Mouse (Mus musculus): ENCODE results near the gene Rbfox2.
"Not testable (repeated sequence)": the region's sequence is repeated elsewhere in the genome, so short reads cannot be mapped to it uniquely, and the experiment has no call there.

The Rbfox2 gene

DNA sequence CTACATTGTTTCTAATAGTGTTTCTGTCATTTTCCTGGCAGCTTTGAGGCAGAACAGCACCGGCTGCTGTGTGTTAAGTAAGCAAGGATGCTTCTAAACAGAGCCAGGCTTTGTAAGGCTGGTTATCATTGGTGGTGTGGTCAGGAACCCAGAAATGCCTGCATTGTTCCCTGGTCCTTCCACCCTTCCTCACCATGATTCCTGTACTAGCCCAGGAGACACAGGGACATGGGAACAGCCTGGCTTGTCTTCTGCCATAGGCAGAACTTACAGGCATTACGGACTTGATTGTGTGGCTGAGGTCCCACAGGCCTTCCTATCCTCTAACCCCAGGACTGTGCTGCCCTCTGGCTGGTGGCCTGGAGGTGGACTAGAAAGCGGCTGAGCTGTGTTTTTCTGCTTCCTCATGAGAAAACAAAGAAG lies 238.4 kb downstream of the Rbfox2 start:
- no peak for DNase-seq (ENCODE audit: low spot score in 2 of 2)

- peak in 1 of 2 experiments; percentile 49 for DNase-seq (ENCODE audit: low spot score in 2 of 2)
Observed at GRCm38 (mm10) chr15:77066233-77066632, 240.6 kb downstream of the Rbfox2 start.

- DNase-seq (ENCODE audit: low spot score in 2 of 2), result no peak
Observed at GRCm38 (mm10) chr15:77065259-77065852, 241.4 kb downstream of the Rbfox2 start.

- DNase-seq (ENCODE audit: low spot score in 2 of 2), result no peak
Observed at GRCm38 (mm10) chr15:77062746-77063145, 244.1 kb downstream of the Rbfox2 start.

GRCm38 (mm10) chr15:77059416-77059815 lies 247.4 kb downstream of the Rbfox2 start:
- DNase-seq (ENCODE audit: low spot score in 2 of 2), result not testable (repeated sequence)

DNA sequence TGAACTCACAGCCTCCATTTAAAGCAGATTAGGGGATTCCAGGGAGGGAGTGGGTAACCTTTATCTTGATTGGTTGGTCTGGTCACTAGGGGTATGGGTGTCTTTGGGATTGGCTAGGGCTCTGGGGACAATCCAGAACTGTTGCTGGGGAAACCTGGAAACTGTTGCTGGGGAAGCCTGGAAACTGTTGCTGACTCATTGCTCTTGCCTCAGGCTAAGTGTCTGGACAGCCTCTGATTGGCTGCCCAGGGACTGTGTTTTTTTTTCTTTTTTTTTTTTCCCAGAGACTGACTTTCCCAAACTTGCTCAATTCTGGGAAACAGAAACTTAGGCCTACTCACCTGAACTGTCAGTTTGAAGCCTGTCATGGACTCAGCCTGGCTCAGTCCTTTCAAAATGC lies 248.2 kb downstream of the Rbfox2 start:
- no peak for DNase-seq (ENCODE audit: low spot score in 2 of 2)

DNA sequence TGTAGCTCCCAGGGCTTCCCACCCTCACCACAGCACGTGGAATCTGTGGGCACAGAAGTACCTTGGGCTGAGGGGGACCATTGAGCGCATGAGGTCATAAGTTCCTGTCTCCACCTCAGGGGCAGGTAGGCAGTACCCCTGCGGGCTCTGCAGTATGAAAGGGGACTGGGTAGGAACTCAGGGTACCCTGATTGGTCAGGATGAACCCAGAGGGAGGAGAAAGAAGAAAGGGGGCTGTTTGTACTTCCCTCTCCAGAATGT lies 250.1 kb downstream of the Rbfox2 start:
- no peak for DNase-seq (ENCODE audit: low spot score in 2 of 2)

GRCm38 (mm10) chr15:77056001-77056790 lies 250.6 kb downstream of the Rbfox2 start:
- DNase-seq (ENCODE audit: low spot score in 2 of 2), result no peak

DNA sequence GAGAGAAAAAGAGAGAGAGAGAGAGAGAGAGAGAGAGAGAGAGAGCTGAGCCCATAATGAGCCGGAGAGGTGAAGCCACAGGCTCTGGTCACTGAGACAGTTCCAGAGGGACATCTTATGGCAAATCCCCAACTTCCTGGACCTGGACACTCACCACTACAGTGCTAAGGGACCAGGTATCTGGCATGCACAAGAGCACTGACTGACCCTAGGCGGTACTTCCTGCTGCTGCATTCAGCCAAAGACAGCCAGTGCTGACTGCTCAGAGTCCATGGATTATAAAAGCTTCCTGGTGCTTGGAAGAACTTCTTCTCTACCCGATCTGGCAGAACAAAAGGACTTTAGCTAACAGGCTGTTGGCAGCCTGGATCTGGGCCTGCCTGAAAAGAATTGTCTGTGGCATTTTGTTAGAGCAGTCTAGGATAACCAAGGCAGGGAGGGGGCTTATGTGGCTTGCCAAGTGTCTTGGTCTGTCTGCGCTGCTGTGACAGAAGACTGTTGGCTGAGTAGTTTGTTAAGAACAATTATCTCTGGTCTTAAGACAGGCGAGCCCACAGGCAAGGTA lies 252.1 kb downstream of the Rbfox2 start:
- DNase-seq (ENCODE audit: low spot score in 2 of 2), result no peak

GRCm38 (mm10) chr15:77053021-77053420 lies 253.8 kb downstream of the Rbfox2 start:
- DNase-seq (ENCODE audit: low spot score in 2 of 2), result no peak

GRCm38 (mm10) chr15:77052176-77052575 lies 254.6 kb downstream of the Rbfox2 start:
- DNase-seq (ENCODE audit: low spot score in 2 of 2), result no peak

- DNase-seq (ENCODE audit: low spot score in 2 of 2), result no peak
Observed at GRCm38 (mm10) chr15:77050570-77050969, 256.2 kb downstream of the Rbfox2 start, which contains the start of gene Mb. Gene Mb, minus strand, starts transcription at chr15:77050670.

GRCm38 (mm10) chr15:77045609-77046008 lies 261.2 kb downstream of the Rbfox2 start:
- DNase-seq (ENCODE audit: low spot score in 2 of 2), result no peak

- DNase-seq (ENCODE audit: low spot score in 2 of 2), result no peak
Observed at GRCm38 (mm10) chr15:77044597-77045320, 262.0 kb downstream of the Rbfox2 start, which contains the start of gene Apol6. Gene Apol6, plus strand, starts transcription at chr15:77044729.

DNA sequence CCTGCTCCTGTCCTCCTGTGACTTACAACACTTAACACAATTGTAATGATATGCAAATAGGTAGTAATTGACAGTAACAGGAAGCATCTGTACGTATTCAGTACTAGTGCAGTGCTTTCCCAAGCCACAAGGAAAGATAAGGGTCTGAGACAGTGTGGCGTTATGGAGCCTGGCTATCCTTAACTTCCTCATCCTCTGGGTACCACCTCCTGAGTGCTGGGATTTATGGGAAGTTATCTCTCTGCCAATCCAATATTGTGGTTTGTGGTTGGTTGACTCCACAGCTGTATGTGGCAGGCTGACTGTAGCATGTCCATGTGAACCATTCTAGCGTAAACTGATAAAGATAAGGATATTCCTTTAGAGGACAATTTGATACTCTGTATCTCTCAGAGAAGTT lies 266.0 kb downstream of the Rbfox2 start:
- DNase-seq (ENCODE audit: low spot score in 2 of 2), result no peak

DNA sequence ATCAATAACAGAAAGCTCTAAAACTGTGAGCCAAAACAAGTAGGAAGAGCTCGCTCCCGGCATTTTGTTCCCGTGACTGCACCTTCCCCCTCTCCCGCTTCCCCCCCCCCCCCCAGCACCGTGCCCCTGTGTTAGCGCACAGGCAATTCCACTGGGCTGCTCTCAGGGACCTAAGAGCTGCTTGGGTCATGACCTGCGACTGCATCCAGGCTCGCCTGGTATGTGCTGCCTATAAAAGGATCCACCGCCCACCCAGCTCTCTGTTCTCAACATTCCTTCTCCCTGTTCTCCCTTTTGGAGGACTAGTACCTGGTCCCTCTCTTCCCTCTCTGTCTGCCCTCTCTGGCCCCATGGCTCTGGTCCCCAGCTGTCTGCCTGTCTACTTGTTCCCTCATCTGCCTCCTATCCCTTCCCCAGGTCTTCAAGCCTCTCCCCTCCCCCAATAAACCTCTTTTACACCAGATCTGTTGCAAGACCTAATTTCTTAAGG lies 267.5 kb downstream of the Rbfox2 start:
- no peak for DNase-seq (ENCODE audit: low spot score in 2 of 2)

DNA sequence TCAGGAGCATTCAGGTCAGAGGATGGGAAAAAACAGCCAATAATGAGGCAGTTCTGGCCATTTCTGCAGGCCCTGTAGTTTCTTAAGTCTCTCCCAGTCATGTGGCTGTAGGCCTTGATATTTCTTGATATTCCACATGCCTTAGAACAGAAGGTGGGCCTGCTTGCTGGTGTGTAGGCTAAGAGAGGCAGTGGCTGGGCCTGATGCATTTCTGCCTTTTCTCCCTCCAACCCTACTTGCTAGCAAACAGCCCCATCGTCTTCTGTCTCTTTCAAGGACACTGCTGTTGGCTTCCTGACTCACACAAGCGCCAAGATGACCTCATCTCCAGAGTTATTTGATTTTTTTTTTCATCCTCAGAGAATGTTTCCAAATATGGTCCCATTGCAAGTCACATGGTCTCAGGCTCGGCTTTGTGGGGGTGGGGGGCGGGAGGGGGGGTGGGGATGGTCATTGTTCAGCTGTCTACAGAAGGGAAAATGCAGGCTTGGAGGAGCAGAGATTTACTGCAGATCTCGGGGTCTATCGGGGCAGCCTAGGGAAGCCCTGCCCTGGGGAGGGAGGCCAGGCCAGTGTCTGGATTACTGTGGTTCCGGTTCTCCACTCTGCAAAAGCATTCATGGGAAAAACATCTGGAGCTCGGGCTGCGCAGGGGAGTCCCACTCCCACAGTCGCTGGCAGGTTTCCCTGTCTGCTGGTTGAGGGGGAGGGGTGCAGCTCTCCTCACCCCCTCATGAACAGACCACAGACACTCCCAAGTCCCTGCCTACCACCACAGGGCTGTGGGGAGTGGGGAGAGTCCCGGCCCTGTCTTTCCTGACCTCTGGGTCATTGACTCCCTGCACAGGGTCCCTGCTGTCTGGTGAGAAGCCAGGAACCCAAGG lies 269.3 kb downstream of the Rbfox2 start:
- DNase-seq (ENCODE audit: low spot score in 2 of 2), result no peak

DNA sequence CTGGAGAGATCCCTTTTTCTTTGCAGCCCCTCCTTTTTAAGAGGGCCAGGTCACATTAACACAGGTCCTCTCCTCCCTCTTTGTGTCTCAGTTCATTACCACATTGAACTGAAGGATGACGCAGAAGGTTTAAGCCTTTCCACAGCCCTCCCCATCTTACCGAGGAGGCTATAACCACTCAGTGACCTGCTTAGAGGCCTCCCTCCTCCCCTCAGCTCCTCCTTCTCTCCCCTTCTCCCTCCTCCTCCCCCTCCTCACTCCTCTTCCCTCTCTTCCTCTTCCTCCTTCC lies 269.9 kb downstream of the Rbfox2 start:
- no peak for DNase-seq (ENCODE audit: low spot score in 2 of 2)

- no peak for DNase-seq (ENCODE audit: low spot score in 2 of 2)
Observed at GRCm38 (mm10) chr15:77036320-77036988, 270.4 kb downstream of the Rbfox2 start.

DNA sequence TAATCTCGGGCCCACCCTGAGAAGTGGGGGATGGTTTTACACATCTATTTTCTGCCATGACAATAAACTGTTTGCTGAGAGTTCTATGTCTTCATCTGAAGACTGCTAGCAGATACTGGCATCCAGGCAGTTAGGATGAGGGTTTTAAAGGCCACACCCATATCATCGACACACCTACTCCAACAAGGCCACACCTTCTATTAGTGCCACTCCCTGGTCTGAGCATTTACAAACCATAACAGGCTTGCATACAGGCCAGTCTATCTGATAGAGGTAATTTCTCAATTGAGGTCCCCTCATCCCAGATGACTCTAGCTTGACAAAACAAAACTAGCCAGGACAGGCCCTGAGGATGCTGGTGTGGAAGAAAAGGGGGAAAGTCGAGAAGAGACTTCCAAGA lies 271.2 kb downstream of the Rbfox2 start:
- no peak for DNase-seq (ENCODE audit: low spot score in 2 of 2)

- DNase-seq (ENCODE audit: low spot score in 2 of 2), result no peak
Observed at GRCm38 (mm10) chr15:77034526-77034925, 272.3 kb downstream of the Rbfox2 start.
